9 mouse cellular contexts compared by ENCODE assay signal in genomic region chr6:33405562-33406275, GRCm38 (mm10).
A peak's percentile ranks its signal among the peaks of the same experiment; 100 is the strongest.
DNase-seq lines count a peak whose midpoint lies in the region; ATAC-seq and TF ChIP-seq lines count a peak whose summit lies in the region.
"Had no signal": no experiment of that assay in that cellular context is flagged by ENCODE, and none has a peak within 500 bp of the region (broad histone marks: within the 10 kb centered on the region; RNA-seq: fewer than 3 reads in every experiment).

No protein-coding gene starts in this region.

- no peak overlapping the region for H3K27ac ChIP-seq in lung, postnatal 0 days (ENCODE audit: low read length)
- H3K27ac ChIP-seq: liver, embryonic 15.5 days had no signal

- no peaks in the 10 kb centered on the region for H3K27me3 ChIP-seq in lung, postnatal 0 days (replicated peaks; ENCODE audit: insufficient read depth, low read length)
- H3K27me3 ChIP-seq: liver, embryonic 15.5 days had no signal

- no peak for TF ChIP-seq POLR2A in brain, embryonic 14.5 days (IDR thresholded peaks at IDR 0.05; ENCODE audit: borderline replicate concordance, extremely low read depth, insufficient read depth, insufficient read length, poor library complexity, severe bottlenecking)

- no peak for TF ChIP-seq EP300 in lung, postnatal 0 days (IDR thresholded peaks at IDR 0.05)

- H3K4me1 ChIP-seq in lung, postnatal 0 days (ENCODE audit: insufficient read depth, low read depth, low read length), result no peaks in the 10 kb centered on the region
- H3K4me1 ChIP-seq: liver, embryonic 15.5 days had no signal

- DNase-seq in frontal cortex, postnatal 10 days (ENCODE audit: low spot score in 2 of 2), result no peak
- DNase-seq in lung, postnatal 0 days (ENCODE audit: low spot score), result peak; percentile 43
- no peak for DNase-seq in lung, postnatal 4 days
- DNase-seq in brain, embryonic 14.5 days (ENCODE audit: low read depth), result peak; percentile 89
- DNase-seq in retina, embryonic 14.5 days (ENCODE audit: low spot score), result peak; percentile 24
- no peak for DNase-seq in ovary, postnatal 14 days (ENCODE audit: low spot score)
- no peak for DNase-seq in lung, postnatal 10 days

- H3K9me3 ChIP-seq in lung, postnatal 0 days (ENCODE audit: low read length), result no peaks in the 10 kb centered on the region
- H3K9me3 ChIP-seq: liver, embryonic 15.5 days had no signal

- H3K4me2 ChIP-seq in lung, postnatal 0 days (replicated peaks; ENCODE audit: low read depth, low read length), result no peak overlapping the region
- H3K4me2 ChIP-seq: liver, embryonic 15.5 days had no signal

- no peaks in the 10 kb centered on the region for H3K36me3 ChIP-seq in lung, postnatal 0 days (ENCODE audit: insufficient read depth, low read length)
- H3K36me3 ChIP-seq: liver, embryonic 15.5 days had no signal

- peak; percentile 91 for ATAC-seq in frontal cortex, adult (ENCODE audit: low TSS enrichment)
- ATAC-seq in lung, postnatal 0 days, result no peak

- WGBS in lung, postnatal 0 days, result 58% methylated on average over 4 of the region's 4 CpGs

- H3K9ac ChIP-seq in lung, postnatal 0 days (replicated peaks; ENCODE audit: low read depth), result no peak overlapping the region
- H3K9ac ChIP-seq: liver, embryonic 15.5 days had no signal

- no peak overlapping the region for H3K4me3 ChIP-seq in lung, postnatal 0 days (ENCODE audit: low read depth, low read length)
- H3K4me3 ChIP-seq: liver, embryonic 15.5 days had no signal

- peak; percentile 59 for TF ChIP-seq CTCF in lung, postnatal 0 days (IDR thresholded peaks at IDR 0.05)
- peak; percentile 47; the same call in 1 of the 2 replicates for TF ChIP-seq CTCF in brain, embryonic 14.5 days (IDR thresholded peaks at IDR 0.05; ENCODE audit: borderline replicate concordance, extremely low read depth, insufficient read depth, insufficient read length)

Comparison
In these comparisons a context has a peak if more than half of its experiments do, and no peak if none do; other contexts are left out.
1. DNase-seq: peak in lung, postnatal 0 days (single experiment), brain, embryonic 14.5 days (single experiment) and retina, embryonic 14.5 days (single experiment); none in frontal cortex, postnatal 10 days (0 of 2), lung, postnatal 4 days (0 of 2), ovary, postnatal 14 days (single experiment) and lung, postnatal 10 days (single experiment).